Mouse (Mus musculus) limb, embryonic 14.5 days (tissue): Measurements from ENCODE around the gene Acaca. TPM values are rescaled to one million over a fixed set of nuclear protein-coding genes. Genes with fewer than 3 reads are reported as not detected.

Experiments
- ATAC-seq: fragments of 200-750 bp; cut with Nextera tagmentation; 2 replicates; pipeline ENCODE4 v1.8.0; 2017; ENCODE audit warnings: low read depth, moderate number of reproducible peaks, moderate TSS enrichment; ENCODE audit not compliant: low FRiP score
- DNase-seq: peaks from one replicate; pipeline ENCODE4 v3.0.0-alpha.2; 2015; ENCODE audit warnings: low spot score
- H3K27ac ChIP-seq: fragments of 300-500 bp; sonication (generic); replicated peaks from 2 replicates; pipeline ENCODE4 v1.5.1; 2014; ENCODE audit warnings: low read depth, mild to moderate bottlenecking, low read length, moderate library complexity, mixed read lengths
- H3K27me3 ChIP-seq: fragments of 300-500 bp; sonication (generic); 2 replicates; pipeline ENCODE4 v1.6.1; 2014; ENCODE audit warnings: low read length, mixed read lengths; ENCODE audit not compliant: control insufficient read depth, insufficient read depth
- H3K36me3 ChIP-seq: fragments of 300-500 bp; sonication (generic); 2 replicates; pipeline ENCODE4 v1.6.1; 2014; ENCODE audit warnings: mild to moderate bottlenecking, low read length, moderate library complexity, mixed read lengths; ENCODE audit not compliant: control insufficient read depth, insufficient read depth
- H3K4me1 ChIP-seq: fragments of 300-500 bp; sonication (generic); 2 replicates; pipeline ENCODE4 v1.6.1; 2014; ENCODE audit warnings: antibody characterized with exemption, low read length, mixed read lengths; ENCODE audit not compliant: control insufficient read depth, insufficient read depth
- H3K4me2 ChIP-seq: fragments of 300-500 bp; sonication (generic); replicated peaks from 2 replicates; pipeline ENCODE4 v1.6.1; 2014; ENCODE audit warnings: low read depth, mild to moderate bottlenecking, low read length, moderate library complexity; ENCODE audit not compliant: severe bottlenecking
- H3K4me3 ChIP-seq: fragments of 300-500 bp; sonication (generic); replicated peaks from 2 replicates; pipeline ENCODE4 v1.5.1; 2014; ENCODE audit warnings: low read length
- H3K9ac ChIP-seq: fragments of 300-500 bp; sonication (generic); 2 replicates; pipeline ENCODE4 v1.6.1; 2014; ENCODE audit warnings: mild to moderate bottlenecking, low read depth, low read length, moderate library complexity; ENCODE audit not compliant: severe bottlenecking
- H3K9me3 ChIP-seq: fragments of 300-500 bp; sonication (generic); 2 replicates; pipeline ENCODE4 v1.6.1; 2016; ENCODE audit warnings: low read length; ENCODE audit not compliant: control insufficient read depth
- POLR2A ChIP-seq: fragments of 200-500 bp; IDR thresholded peaks from 2 replicates; pipeline ENCODE4 v1.8.0; 2012; ENCODE audit warnings: inconsistent platforms, mild to moderate bottlenecking, moderate library complexity, borderline replicate concordance; ENCODE audit not compliant: insufficient read depth, insufficient read length; ENCODE audit errors: extremely low read depth
- WGBS: fragments of 180-500 bp; shearing (Covaris S2); extraction: QIAGEN DNeasy Blood & Tissue Kit; methylation state at CpG from one replicate; pipeline ENCODE4 v1.1.7; 2014; 5-methylcytosine and 5-hydroxymethylcytosine counted together
- polyA plus RNA-seq, 2 experiments: library from polyadenylated mRNA; depleted of rRNA in 1 of 2; stranded (reverse) in 1 of 2; unstranded in 1 of 2; fragments of >200 nt; fragmentation: Nextera tagmentation in 1 of 2; extraction: Ambion mirVana in 1 of 2; gene quantifications; 2 replicates each; pipeline versions ENCODE4 v1.2.1 to v1.2.3; 2012 to 2014

Acaca gene
- polyA plus RNA-seq, 2 experiments, result 18.2 to 20.3 TPM

GRCm38 (mm10) chr11:84247370-84247769, 117.9 kb downstream of the Acaca start:
- no peak overlapping the region for H3K9ac ChIP-seq
- no peak for DNase-seq
- no peaks in the 10 kb centered on the region for H3K4me1 ChIP-seq
- no peak overlapping the region for H3K27ac ChIP-seq
- no peaks in the 10 kb centered on the region for H3K9me3 ChIP-seq
- peaks cover 31% of the 10 kb centered on the region for H3K36me3 ChIP-seq
- H3K4me3 ChIP-seq, result no peak overlapping the region
- no peak for TF ChIP-seq POLR2A
- 92% methylated on average over 1 of the region's 1 CpGs for WGBS
- no peak for ATAC-seq
- H3K27me3 ChIP-seq, result no peaks in the 10 kb centered on the region
- H3K4me2 ChIP-seq, result no peak overlapping the region

GRCm38 (mm10) chr11:84251170-84251569, 121.7 kb downstream of the Acaca start:
- Histone ChIP-seq H3K36me3 (peaks cover 52% of the 10 kb centered on the region), H3K27me3 (no peaks in the 10 kb centered on the region), H3K4me3 (no peak overlapping the region), H3K9me3 (no peaks in the 10 kb centered on the region), H3K4me2 (no peak overlapping the region), H3K9ac (no peak overlapping the region), H3K4me1 (no peaks in the 10 kb centered on the region), H3K27ac (no peak overlapping the region)
- DNase-seq (no peak), ATAC-seq (no peak)
- 82% methylated on average over 3 of the region's 3 CpGs for WGBS
- no peak for TF ChIP-seq POLR2A

DNA sequence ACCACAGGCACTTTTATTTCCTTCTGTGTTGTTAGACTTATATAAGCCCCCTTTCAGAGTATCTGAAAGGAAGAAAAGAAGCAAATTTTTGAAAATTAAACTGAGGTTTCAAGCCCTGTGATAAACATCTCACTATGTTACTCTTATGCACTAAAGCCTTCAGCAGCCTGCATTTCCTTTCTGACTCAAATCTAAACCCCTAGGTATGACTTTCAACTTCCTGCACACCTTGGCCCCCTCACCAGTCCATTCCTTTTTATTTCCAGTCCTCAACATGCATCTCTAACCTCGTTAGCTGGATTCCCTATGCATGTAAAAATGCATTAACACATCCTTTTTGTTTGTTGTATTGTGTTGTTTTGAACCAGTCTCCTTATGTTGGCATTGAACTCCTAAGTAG, 123.0 kb downstream of the Acaca start:
- H3K9me3 ChIP-seq, result no peaks in the 10 kb centered on the region
- H3K27me3 ChIP-seq, result no peaks in the 10 kb centered on the region
- H3K36me3 ChIP-seq, result peaks cover 58% of the 10 kb centered on the region
- H3K9ac ChIP-seq, result no peak overlapping the region
- no peak for DNase-seq
- TF ChIP-seq POLR2A, result no peak
- no peak overlapping the region for H3K4me2 ChIP-seq
- ATAC-seq, result no peak
- H3K4me1 ChIP-seq, result no peaks in the 10 kb centered on the region
- H3K4me3 ChIP-seq, result no peak overlapping the region
- H3K27ac ChIP-seq, result no peak overlapping the region
- 86% methylated on average over 1 of the region's 1 CpGs for WGBS

- Histone ChIP-seq H3K36me3 (peaks cover 69% of the 10 kb centered on the region), H3K4me2 (no peak overlapping the region), H3K9ac (no peak overlapping the region), H3K27ac (no peak overlapping the region), H3K9me3 (no peaks in the 10 kb centered on the region), H3K27me3 (no peaks in the 10 kb centered on the region), H3K4me3 (no peak overlapping the region), H3K4me1 (no peaks in the 10 kb centered on the region)
- 93% methylated on average over 4 of the region's 4 CpGs for whole genome bisulfite sequencing
- no peak for DNase-seq
- ATAC-seq, result no peak
- no peak for TF ChIP-seq POLR2A
Measured at GRCm38 (mm10) chr11:84255879-84256278, 126.4 kb downstream of the Acaca start.

- DNase-seq, result no peak
- H3K4me2 ChIP-seq, result no peak overlapping the region
- H3K9ac ChIP-seq, result no peak overlapping the region
- no peaks in the 10 kb centered on the region for H3K9me3 ChIP-seq
- H3K4me3 ChIP-seq, result no peak overlapping the region
- no peak overlapping the region for H3K27ac ChIP-seq
- no peak for TF ChIP-seq POLR2A
- ATAC-seq, result no peak
- WGBS, result 78% methylated on average over 4 of the region's 4 CpGs
- H3K36me3 ChIP-seq, result peaks cover 68% of the 10 kb centered on the region
- no peaks in the 10 kb centered on the region for H3K4me1 ChIP-seq
- no peaks in the 10 kb centered on the region for H3K27me3 ChIP-seq
Measured at GRCm38 (mm10) chr11:84258053-84258710, 128.7 kb downstream of the Acaca start.
